Mouse (Mus musculus) forebrain, embryonic 14.5 days (tissue): Measurements from ENCODE around the gene Myo10. TPM values are rescaled to one million over a fixed set of nuclear protein-coding genes. Genes with fewer than 3 reads are reported as not detected.

Experiments
- ATAC-seq: fragments of 200-750 bp; cut with Nextera tagmentation; 2 replicates; pipeline ENCODE4 v1.8.0; 2017; ENCODE audit warnings: mild to moderate bottlenecking, moderate library complexity
- DNase-seq: peaks from one replicate; pipeline ENCODE4 v3.0.0-alpha.2; 2015; ENCODE audit warnings: low spot score
- H3K27ac ChIP-seq: fragments of 300-500 bp; sonication (generic); 2 replicates; pipeline ENCODE4 v1.5.1; 2014; ENCODE audit warnings: low read depth, mild to moderate bottlenecking, control low read depth, low read length, moderate library complexity
- H3K27me3 ChIP-seq: fragments of 300-500 bp; sonication (generic); replicated peaks from 2 replicates; pipeline ENCODE4 v1.6.1; 2014; ENCODE audit warnings: low read length, control low read depth, mixed read lengths; ENCODE audit not compliant: control insufficient read depth, insufficient read depth
- H3K36me3 ChIP-seq: fragments of 300-500 bp; sonication (generic); 2 replicates; pipeline ENCODE4 v1.6.1; 2014; ENCODE audit warnings: low read length, control low read depth; ENCODE audit not compliant: control insufficient read depth, insufficient read depth
- H3K4me1 ChIP-seq: fragments of 300-500 bp; sonication (generic); 2 replicates; pipeline ENCODE4 v1.6.1; 2014; ENCODE audit warnings: antibody characterized with exemption, low read length, control low read depth; ENCODE audit not compliant: control insufficient read depth, insufficient read depth
- H3K4me2 ChIP-seq: fragments of 300-500 bp; sonication (generic); 2 replicates; pipeline ENCODE4 v1.6.1; 2014; ENCODE audit warnings: mild to moderate bottlenecking, control low read depth, low read length
- H3K4me3 ChIP-seq: fragments of 300-500 bp; sonication (generic); 2 replicates; pipeline ENCODE4 v1.5.1; 2014; ENCODE audit warnings: low read depth, low read length, control low read depth
- H3K9ac ChIP-seq: fragments of 300-500 bp; sonication (generic); 2 replicates; pipeline ENCODE4 v1.6.1; 2014; ENCODE audit warnings: mild to moderate bottlenecking, low read length, control low read depth, moderate library complexity
- H3K9me3 ChIP-seq: fragments of 300-500 bp; sonication (generic); replicated peaks from 2 replicates; pipeline ENCODE4 v1.6.1; 2016; ENCODE audit warnings: low read length, control low read depth, mixed read lengths; ENCODE audit not compliant: control insufficient read depth
- WGBS: fragments of 180-500 bp; shearing (Covaris S2); extraction: QIAGEN DNeasy Blood & Tissue Kit; methylation state at CpG from one replicate; pipeline ENCODE4 v1.1.7; 2014; 5-methylcytosine and 5-hydroxymethylcytosine counted together
- polyA plus RNA-seq: library from polyadenylated mRNA; unstranded; fragments of >200 nt; fragmentation: Nextera tagmentation; extraction: Ambion mirVana; gene quantifications from 2 replicates; pipeline ENCODE4 v1.2.1, GENCODE M21; 2014

The Myo10 gene
- polyA plus RNA-seq, 1 experiment from 2014 or later, result 36.2 TPM

- H3K4me2 ChIP-seq, result no peak overlapping the region
- ATAC-seq, result no peak
Measured at GRCm38 (mm10) chr15:25821981-25822380, 199.7 kb downstream of the Myo10 start.

GRCm38 (mm10) chr15:25822656-25823055 is 200.3 kb downstream of the Myo10 start:
- H3K9ac ChIP-seq, result no peak overlapping the region
- no peak for DNase-seq
- no peaks in the 10 kb centered on the region for H3K4me1 ChIP-seq
- H3K27me3 ChIP-seq, result no peaks in the 10 kb centered on the region
- H3K4me3 ChIP-seq, result no peak overlapping the region
- H3K9me3 ChIP-seq, result no peaks in the 10 kb centered on the region
- no peak for ATAC-seq
- H3K4me2 ChIP-seq, result no peak overlapping the region
- H3K36me3 ChIP-seq, result no peaks in the 10 kb centered on the region
- 57% methylated on average over 3 of the region's 3 CpGs for WGBS
- no peak overlapping the region for H3K27ac ChIP-seq

More at GRCm38 (mm10) chr15:25821981-25822380, 199.7 kb downstream of the Myo10 start:
- no peak overlapping the region for H3K27ac ChIP-seq
- no peaks in the 10 kb centered on the region for H3K27me3 ChIP-seq
- H3K9ac ChIP-seq, result no peak overlapping the region
- H3K4me1 ChIP-seq, result no peaks in the 10 kb centered on the region
- no peaks in the 10 kb centered on the region for H3K36me3 ChIP-seq
- no peak for DNase-seq
- H3K9me3 ChIP-seq, result no peaks in the 10 kb centered on the region
- H3K4me3 ChIP-seq, result no peak overlapping the region

- no peak overlapping the region for H3K27ac ChIP-seq
- no peaks in the 10 kb centered on the region for H3K4me1 ChIP-seq
- no peak overlapping the region for H3K4me2 ChIP-seq
- no peak overlapping the region for H3K4me3 ChIP-seq
- H3K9me3 ChIP-seq, result no peaks in the 10 kb centered on the region
- H3K27me3 ChIP-seq, result no peaks in the 10 kb centered on the region
- H3K36me3 ChIP-seq, result no peaks in the 10 kb centered on the region
- no peak overlapping the region for H3K9ac ChIP-seq
- no peak for DNase-seq
- no peak for ATAC-seq
- 87% methylated on average over 8 of the region's 8 CpGs for WGBS
Measured at GRCm38 (mm10) chr15:25826531-25826961, 204.2 kb downstream of the Myo10 start.

GRCm38 (mm10) chr15:25828464-25828863 is 206.1 kb downstream of the Myo10 start:
- WGBS, result 83% methylated on average over 10 of the region's 10 CpGs
- no peak overlapping the region for H3K9ac ChIP-seq
- no peaks in the 10 kb centered on the region for H3K27me3 ChIP-seq
- ATAC-seq, result no peak
- H3K36me3 ChIP-seq, result no peaks in the 10 kb centered on the region
- no peaks in the 10 kb centered on the region for H3K4me1 ChIP-seq
- DNase-seq, result no peak
- no peak overlapping the region for H3K27ac ChIP-seq
- H3K4me2 ChIP-seq, result no peak overlapping the region
- H3K4me3 ChIP-seq, result no peak overlapping the region
- no peaks in the 10 kb centered on the region for H3K9me3 ChIP-seq

- Histone ChIP-seq H3K27me3 (no peaks in the 10 kb centered on the region), H3K36me3 (no peaks in the 10 kb centered on the region), H3K4me3 (no peak overlapping the region), H3K4me2 (no peak overlapping the region), H3K9ac (no peak overlapping the region), H3K4me1 (no peaks in the 10 kb centered on the region), H3K27ac (no peak overlapping the region), H3K9me3 (no peaks in the 10 kb centered on the region)
- DNase-seq, result no peak
- WGBS, result 80% methylated on average over 2 of the region's 2 CpGs
- ATAC-seq, result no peak
Measured at GRCm38 (mm10) chr15:25830426-25830825, 208.1 kb downstream of the Myo10 start.

GRCm38 (mm10) chr15:25834282-25834681 is 212.0 kb downstream of the Myo10 start:
- DNase-seq (no peak), ATAC-seq (no peak)
- WGBS, result 97% methylated on average over 2 of the region's 2 CpGs
- Histone ChIP-seq H3K27me3 (no peaks in the 10 kb centered on the region), H3K4me1 (no peaks in the 10 kb centered on the region), H3K36me3 (no peaks in the 10 kb centered on the region), H3K9me3 (no peaks in the 10 kb centered on the region), H3K4me2 (no peak overlapping the region), H3K9ac (no peak overlapping the region), H3K4me3 (no peak overlapping the region), H3K27ac (no peak overlapping the region)

- no peak overlapping the region for H3K9ac ChIP-seq
- no peak overlapping the region for H3K4me3 ChIP-seq
- H3K4me1 ChIP-seq, result no peaks in the 10 kb centered on the region
- H3K36me3 ChIP-seq, result no peaks in the 10 kb centered on the region
- H3K27me3 ChIP-seq, result no peaks in the 10 kb centered on the region
- DNase-seq (no peak), ATAC-seq (no peak)
- no peak overlapping the region for H3K4me2 ChIP-seq
- no peaks in the 10 kb centered on the region for H3K9me3 ChIP-seq
- no peak overlapping the region for H3K27ac ChIP-seq
- WGBS, result 89% methylated on average over 17 of the region's 17 CpGs
Measured at GRCm38 (mm10) chr15:25834920-25835674, 212.8 kb downstream of the Myo10 start.

- WGBS, result 14% methylated on average over 16 of the region's 16 CpGs
- Histone ChIP-seq H3K4me1 (peaks cover 5% of the 10 kb centered on the region), H3K36me3 (no peaks in the 10 kb centered on the region), H3K27ac (no peak overlapping the region), H3K4me2 (peak overlapping the region; percentile 91), H3K9me3 (no peaks in the 10 kb centered on the region; the same call in 1 of the 2 replicates), H3K9ac (peak overlapping the region; percentile 83), H3K4me3 (peak overlapping the region; percentile 78), H3K27me3 (peaks cover 4% of the 10 kb centered on the region; the same call in 1 of the 2 replicates)
- ATAC-seq, result no peak; the same call in none of the 2 replicates
- DNase-seq, result no peak
Measured at GRCm38 (mm10) chr15:25842462-25843085, 220.2 kb downstream of the Myo10 start.
